9 mouse cellular contexts compared by ENCODE assay signal in the genomic region with DNA sequence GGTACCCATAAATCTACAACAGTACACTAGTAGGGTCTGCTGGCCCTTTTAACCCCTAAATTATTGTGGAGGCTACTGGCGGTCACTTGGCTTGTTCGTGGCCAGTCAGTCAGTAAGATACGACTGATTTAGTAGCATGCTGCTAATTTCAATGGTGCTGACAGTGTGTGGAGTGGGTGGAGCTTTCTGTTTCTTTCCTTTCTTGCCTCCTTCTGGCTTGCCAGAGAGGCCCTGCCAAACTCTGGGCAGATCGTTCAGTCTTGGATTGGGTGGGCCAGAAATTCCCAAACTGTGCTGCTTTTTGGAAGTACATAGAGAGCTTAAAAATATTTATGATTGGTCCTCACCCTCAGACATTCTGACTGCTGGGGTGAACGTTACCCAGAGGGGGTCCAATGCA. TPM values are rescaled to one million over a fixed set of nuclear protein-coding genes. Genes with fewer than 3 reads are reported as not detected.
DNase-seq lines count a peak whose midpoint lies in the region; ATAC-seq lines count a peak whose summit lies in the region.
"Had no signal": no experiment of that assay in that cellular context is flagged by ENCODE, and none has a peak within 500 bp of the region (broad histone marks: within the 10 kb centered on the region; RNA-seq: fewer than 3 reads in every experiment).

No protein-coding gene starts in this region.

- H3K4me3 ChIP-seq in heart, embryonic 10.5 days, result peak overlapping the region; percentile 56
- peak overlapping the region; percentile 49 for H3K4me3 ChIP-seq in heart, embryonic 15.5 days
- peak overlapping the region; percentile 24; the same call in 1 of the 2 replicates for H3K4me3 ChIP-seq in liver, embryonic 15.5 days (replicated peaks)
- H3K4me3 ChIP-seq: megakaryocyte, embryonic 14.5 days had no signal

- no peak for DNase-seq in heart, embryonic 10.5 days (ENCODE audit: low spot score)
- no peak for DNase-seq in heart, adult 8-10 months (ENCODE audit: low spot score)
- peak; percentile 74 for DNase-seq in brain, adult 2 months (ENCODE audit: low read depth, low spot score)
- DNase-seq in layer of hippocampus, adult 11-12 months (ENCODE audit: low spot score), result no peak
- DNase-seq in spleen, postnatal 36 days (ENCODE audit: low spot score in 2 of 2), result no peak
- no peak for DNase-seq in right cerebral cortex, postnatal 4 days

- H3K9me3 ChIP-seq in heart, embryonic 10.5 days, result no peaks in the 10 kb centered on the region
- no peaks in the 10 kb centered on the region for H3K9me3 ChIP-seq in heart, embryonic 15.5 days (replicated peaks)
- H3K9me3 ChIP-seq in liver, embryonic 15.5 days (replicated peaks), result no peaks in the 10 kb centered on the region
- H3K9me3 ChIP-seq: megakaryocyte, embryonic 14.5 days had no signal

- H3K27me3 ChIP-seq in heart, embryonic 10.5 days (ENCODE audit: insufficient read depth, poor library complexity, severe bottlenecking), result peaks cover 66% of the 10 kb centered on the region
- peaks cover 60% of the 10 kb centered on the region for H3K27me3 ChIP-seq in heart, embryonic 15.5 days
- peaks cover 61% of the 10 kb centered on the region for H3K27me3 ChIP-seq in liver, embryonic 15.5 days

- peak overlapping the region; percentile 67; the same call in 1 of the 2 replicates for H3K27ac ChIP-seq in heart, embryonic 10.5 days
- peak overlapping the region; percentile 24; the same call in 1 of the 2 replicates for H3K27ac ChIP-seq in heart, embryonic 15.5 days
- peak overlapping the region; percentile 46; the same call in 1 of the 2 replicates for H3K27ac ChIP-seq in liver, embryonic 15.5 days (replicated peaks)

- H3K36me3 ChIP-seq in heart, embryonic 10.5 days, result no peaks in the 10 kb centered on the region
- H3K36me3 ChIP-seq in heart, embryonic 15.5 days, result no peaks in the 10 kb centered on the region
- no peaks in the 10 kb centered on the region for H3K36me3 ChIP-seq in liver, embryonic 15.5 days (replicated peaks)

- H3K4me1 ChIP-seq in heart, embryonic 10.5 days, result peaks cover 56% of the 10 kb centered on the region
- H3K4me1 ChIP-seq in heart, embryonic 15.5 days (replicated peaks), result peaks cover 46% of the 10 kb centered on the region
- peaks cover 89% of the 10 kb centered on the region for H3K4me1 ChIP-seq in liver, embryonic 15.5 days (replicated peaks)

- ATAC-seq in heart, embryonic 15.5 days (replicated peaks; ENCODE audit: insufficient number of reproducible peaks, insufficient read depth, low FRiP score, low read depth), result no peak
- ATAC-seq in liver, embryonic 15.5 days (ENCODE audit: insufficient read depth), result no peak

- H3K9ac ChIP-seq in heart, embryonic 15.5 days, result peak overlapping the region; percentile 20; the same call in 1 of the 2 replicates
- 0 out of 2 replicates have a peak overlapping the region, but pooled peaks have one; percentile 0 for H3K9ac ChIP-seq in liver, embryonic 15.5 days

- WGBS in heart, embryonic 10.5 days, result 34% methylated on average over 5 of the region's 5 CpGs
- 32% methylated on average over 5 of the region's 5 CpGs for WGBS in heart, embryonic 15.5 days
- 41% methylated on average over 5 of the region's 5 CpGs for WGBS in liver, embryonic 15.5 days (ENCODE audit: insufficient replicate concordance)

- peak overlapping the region; percentile 60 for H3K4me2 ChIP-seq in heart, embryonic 15.5 days
- peak overlapping the region; percentile 89 for H3K4me2 ChIP-seq in liver, embryonic 15.5 days

RNA-seq across cellular contexts. Expression of a gene that starts 2.5 kb away (rescaled TPM):
- polyA plus RNA-seq in heart, embryonic 10.5 days (2016; fragmentation: Nextera tagmentation; extraction: Ambion mirVana), result 10.7 and 15.0 TPM in 2 replicates
- 10 to 100 TPM in 3 of 4 experiments, 1 to 10 TPM in 1; 5.9 to 22.0 (median 17.3) TPM for total RNA-seq in heart, adult 8-10 months (2022)
- polyA plus RNA-seq in heart, embryonic 15.5 days (2015; fragmentation: Nextera tagmentation; extraction: Ambion mirVana), result 18.1 and 19.8 TPM in 2 replicates
- polyA plus RNA-seq in liver, embryonic 15.5 days (2015; fragmentation: Nextera tagmentation; extraction: Ambion mirVana), result 2.1 and 2.2 TPM in 2 replicates

RNA-seq across cellular contexts. Expression of a gene that starts 6.3 kb away (rescaled TPM):
- polyA plus RNA-seq in heart, embryonic 10.5 days (2016; fragmentation: Nextera tagmentation; extraction: Ambion mirVana), result 10.0 and 10.4 TPM in 2 replicates
- total RNA-seq in heart, adult 8-10 months (2022), result 1 to 10 TPM; 2.5 to 3.6 (median 3.4) TPM
- 4.5 and 5.2 TPM in 2 replicates for polyA plus RNA-seq in heart, embryonic 15.5 days (2015; fragmentation: Nextera tagmentation; extraction: Ambion mirVana)
- 3.5 and 4.4 TPM in 2 replicates for polyA plus RNA-seq in liver, embryonic 15.5 days (2015; fragmentation: Nextera tagmentation; extraction: Ambion mirVana)

RNA-seq across cellular contexts. Expression of a gene that starts 10.6 kb away (rescaled TPM):
- polyA plus RNA-seq in heart, embryonic 10.5 days (2016; fragmentation: Nextera tagmentation; extraction: Ambion mirVana), result 142 and 153 TPM in 2 replicates
- total RNA-seq in heart, adult 8-10 months (2022), result 10 to 100 TPM; 22.2 to 31.6 (median 29.0) TPM
- 107 and 113 TPM in 2 replicates for polyA plus RNA-seq in heart, embryonic 15.5 days (2015; fragmentation: Nextera tagmentation; extraction: Ambion mirVana)
- 57.1 and 62.2 TPM in 2 replicates for polyA plus RNA-seq in liver, embryonic 15.5 days (2015; fragmentation: Nextera tagmentation; extraction: Ambion mirVana)

RNA-seq across cellular contexts. Expression of a gene that starts 12.5 kb away (rescaled TPM):
- 6.5 and 8.7 TPM in 2 replicates for polyA plus RNA-seq in heart, embryonic 10.5 days (2016; fragmentation: Nextera tagmentation; extraction: Ambion mirVana)
- 1 to 10 TPM; 1.2 to 2.7 (median 2.4) TPM for total RNA-seq in heart, adult 8-10 months (2022)
- polyA plus RNA-seq in heart, embryonic 15.5 days (2015; fragmentation: Nextera tagmentation; extraction: Ambion mirVana), result 7.3 and 10.3 TPM in 2 replicates
- 5.2 and 5.3 TPM in 2 replicates for polyA plus RNA-seq in liver, embryonic 15.5 days (2015; fragmentation: Nextera tagmentation; extraction: Ambion mirVana)

RNA-seq across cellular contexts. Expression of a gene that starts 12.5 kb away (rescaled TPM):
- 126 and 165 TPM in 2 replicates for polyA plus RNA-seq in heart, embryonic 10.5 days (2016; fragmentation: Nextera tagmentation; extraction: Ambion mirVana)
- total RNA-seq in heart, adult 8-10 months (2022), result 100 to 1,000 TPM in 2 of 4 experiments, 10 to 100 TPM in 2; 91.2 to 119 (median 96.3) TPM
- 198 and 215 TPM in 2 replicates for polyA plus RNA-seq in heart, embryonic 15.5 days (2015; fragmentation: Nextera tagmentation; extraction: Ambion mirVana)
- polyA plus RNA-seq in liver, embryonic 15.5 days (2015; fragmentation: Nextera tagmentation; extraction: Ambion mirVana), result 146 and 150 TPM in 2 replicates
